Mouse (Mus musculus) MEL (cell line): ENCODE measurements at regions not wholly inside any gene's neighbourhood (a gene's known extent, or its start where the extent isn't known, plus 50 kb on each side); places are given as distances from the start of the nearest gene placed in this dataset.

ENCODE experiments used
- DNase-seq: peaks from one replicate; pipeline ENCODE4 v3.0.0; 2011; ENCODE audit warnings: low read depth, low spot score
- H3K27ac ChIP-seq: 2 replicates; pipeline ENCODE4 v1.5.1; 2012; ENCODE audit warnings: low read depth, mild to moderate bottlenecking, control low read depth, low read length, moderate library complexity; ENCODE audit not compliant: control insufficient read depth
- H3K27me3 ChIP-seq, 2 experiments: fragments of 150-350 bp in 1 of 2; sonication (generic) in 1 of 2; 2 replicates each; pipeline ENCODE4 v1.6.1; 2012; ENCODE audit warnings: low read length in 2 of 2, mild to moderate bottlenecking in 2 of 2, improper control_type of control experiment in 1 of 2, moderate library complexity in 1 of 2; ENCODE audit not compliant: insufficient read depth in 2 of 2, control insufficient read depth in 1 of 2
- H3K36me3 ChIP-seq, 2 experiments: 2 replicates each; pipeline ENCODE4 v1.6.1; 2012 to 2014; ENCODE audit warnings: low read length in 2 of 2, improper control_type of control experiment in 1 of 2, inconsistent platforms in 1 of 2, mild to moderate bottlenecking in 1 of 2; ENCODE audit not compliant: insufficient read depth in 2 of 2, control insufficient read depth in 1 of 2
- H3K4me1 ChIP-seq, 2 experiments: fragments of 150-350 bp in 1 of 2; sonication (generic) in 1 of 2; 2 replicates each; pipeline ENCODE4 v1.6.1; 2012; ENCODE audit warnings: low read length in 2 of 2, improper control_type of control experiment in 1 of 2, mild to moderate bottlenecking in 1 of 2; ENCODE audit not compliant: insufficient read depth in 2 of 2, control insufficient read depth in 1 of 2
- H3K4me3 ChIP-seq, 2 experiments: fragments of 150-350 bp in 1 of 2; sonication (generic) in 1 of 2; 2 replicates each; pipeline ENCODE4 v1.5.1; 2012; ENCODE audit warnings: low read depth in 2 of 2, low read length in 2 of 2, mild to moderate bottlenecking in 2 of 2, moderate library complexity in 2 of 2, control low read depth in 1 of 2, improper control_type of control experiment in 1 of 2; ENCODE audit not compliant: control insufficient read depth in 1 of 2, insufficient read depth in 1 of 2
- H3K79me2 ChIP-seq: 2 replicates; pipeline ENCODE4 v1.6.1; 2012; ENCODE audit warnings: mild to moderate bottlenecking, low read length, moderate library complexity; ENCODE audit not compliant: control insufficient read depth, poor library complexity, insufficient read depth
- H3K9ac ChIP-seq: 2 replicates; pipeline ENCODE4 v1.6.1; 2012; ENCODE audit warnings: low read depth, mild to moderate bottlenecking, control low read depth, low read length, moderate library complexity; ENCODE audit not compliant: control insufficient read depth, poor library complexity, severe bottlenecking
- H3K9me3 ChIP-seq: fragments of 150-350 bp; sonication (generic); replicated peaks from 2 replicates; pipeline ENCODE4 v1.6.1; 2012; ENCODE audit warnings: mild to moderate bottlenecking, low read length, improper control_type of control experiment, moderate library complexity; ENCODE audit not compliant: insufficient read depth
- BHLHE40 ChIP-seq: IDR thresholded peaks from 2 replicates; pipeline ENCODE4 v1.6.1; 2012; ENCODE audit warnings: low read depth, mild to moderate bottlenecking, inconsistent platforms, low read length, improper control_type of control experiment, borderline replicate concordance
- CHD2 ChIP-seq: IDR thresholded peaks from 2 replicates; pipeline ENCODE4 v1.6.1; 2011; ENCODE audit warnings: low read length, improper control_type of control experiment
- CTCF ChIP-seq, 3 experiments: IDR thresholded peaks in 2 of 3; conservative IDR thresholded peaks in 1 of 3; 2 replicates each; pipeline ENCODE4 v1.5.1; 2011 to 2012; ENCODE audit warnings: low read length in 3 of 3, low read depth in 2 of 3, mild to moderate bottlenecking in 2 of 3, improper control_type of control experiment in 1 of 3, inconsistent platforms in 1 of 3, mixed read lengths in 1 of 3, moderate library complexity in 1 of 3; ENCODE audit not compliant: control insufficient read depth in 1 of 3, insufficient read depth in 1 of 3, poor library complexity in 1 of 3, severe bottlenecking in 1 of 3
- ETS1 ChIP-seq: IDR thresholded peaks from 2 replicates; pipeline ENCODE4 v1.6.1; 2012; ENCODE audit warnings: low read depth, mild to moderate bottlenecking, inconsistent platforms, low read length, improper control_type of control experiment, moderate library complexity
- GABPA ChIP-seq: IDR thresholded peaks from 2 replicates; pipeline ENCODE4 v1.6.1; 2012; ENCODE audit warnings: low read depth, mild to moderate bottlenecking, inconsistent platforms, low read length, improper control_type of control experiment, moderate library complexity
- KAT2A ChIP-seq: conservative IDR thresholded peaks from 2 replicates; pipeline ENCODE4 v1.6.1; 2012; ENCODE audit warnings: low read depth, low read length, improper control_type of control experiment, inconsistent platforms
- MAX ChIP-seq: IDR thresholded peaks from 2 replicates; pipeline ENCODE4 v1.6.1; 2011; ENCODE audit warnings: low read length, improper control_type of control experiment
- MYB ChIP-seq: IDR thresholded peaks from 2 replicates; pipeline ENCODE4 v1.6.1; 2011; ENCODE audit warnings: mild to moderate bottlenecking, low read depth, low read length, improper control_type of control experiment
- MYC ChIP-seq: IDR thresholded peaks from 2 replicates; pipeline ENCODE4 v1.6.1; 2011; ENCODE audit warnings: low read depth, mild to moderate bottlenecking, low read length, improper control_type of control experiment, moderate library complexity
- NELFE ChIP-seq: IDR thresholded peaks from 2 replicates; pipeline ENCODE4 v1.6.1; 2011; ENCODE audit warnings: low read depth, low read length, improper control_type of control experiment
- NRF1 ChIP-seq: IDR thresholded peaks from 2 replicates; pipeline ENCODE4 v1.6.1; 2014; ENCODE audit warnings: low read depth, mild to moderate bottlenecking, inconsistent platforms, low read length, improper control_type of control experiment, moderate library complexity; ENCODE audit not compliant: poor library complexity, insufficient read depth, severe bottlenecking
- RAD21 ChIP-seq: IDR thresholded peaks from 2 replicates; pipeline ENCODE4 v1.6.1; 2011; ENCODE audit warnings: mild to moderate bottlenecking, low read depth, low read length, improper control_type of control experiment
- SMC3 ChIP-seq: IDR thresholded peaks from 2 replicates; pipeline ENCODE4 v1.6.1; 2011; ENCODE audit warnings: low read depth, low read length, improper control_type of control experiment
- TBP ChIP-seq: IDR thresholded peaks from 2 replicates; pipeline ENCODE4 v1.8.0; 2011; ENCODE audit warnings: low read depth, low read length, improper control_type of control experiment
- USF2 ChIP-seq, 2 experiments: IDR thresholded peaks; 2 replicates each; pipeline ENCODE4 v1.6.1; 2011 to 2012; ENCODE audit warnings: improper control_type of control experiment in 2 of 2, low read length in 2 of 2, borderline replicate concordance in 1 of 2, inconsistent platforms in 1 of 2, low read depth in 1 of 2, mild to moderate bottlenecking in 1 of 2; ENCODE audit not compliant: insufficient read depth in 1 of 2
- ZC3H11A ChIP-seq: IDR thresholded peaks from 2 replicates; pipeline ENCODE4 v1.6.1; 2012; ENCODE audit warnings: low read depth, mild to moderate bottlenecking, inconsistent platforms, low read length, improper control_type of control experiment
- ZKSCAN1 ChIP-seq: IDR thresholded peaks from 2 replicates; pipeline ENCODE4 v1.6.1; 2012; ENCODE audit warnings: low read depth, mild to moderate bottlenecking, inconsistent platforms, low read length, improper control_type of control experiment, moderate library complexity
- ZMIZ1 ChIP-seq: IDR thresholded peaks from 2 replicates; pipeline ENCODE4 v1.6.1; 2012; ENCODE audit warnings: low read depth, mild to moderate bottlenecking, inconsistent platforms, low read length, improper control_type of control experiment, moderate library complexity
- ZNF384 ChIP-seq: IDR thresholded peaks from 2 replicates; pipeline ENCODE4 v1.6.1; 2012; ENCODE audit warnings: low read depth, mild to moderate bottlenecking, inconsistent platforms, low read length, improper control_type of control experiment

DNA sequence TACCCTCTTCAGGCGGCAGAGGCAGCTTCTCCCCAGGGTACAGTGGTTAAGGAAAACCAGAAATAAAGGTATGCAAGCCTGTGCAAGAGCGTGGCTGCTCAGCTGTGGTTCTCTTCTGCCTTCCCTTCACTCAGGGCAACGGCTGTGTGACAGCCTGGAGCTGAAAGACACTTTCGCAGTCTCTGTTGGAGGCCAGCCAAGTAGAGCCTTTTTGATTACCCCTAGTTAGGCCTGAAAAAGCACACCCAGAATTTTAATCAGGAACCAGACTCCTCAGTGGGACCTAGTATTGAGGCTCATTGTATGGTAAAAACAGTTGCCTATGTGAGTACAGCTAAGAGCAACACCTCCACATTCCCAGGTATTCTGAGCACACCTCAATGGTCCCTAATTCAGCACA lies 223.8 kb upstream of the Sphkap start:
- Histone ChIP-seq H3K27ac (no peak overlapping the region), H3K27me3 (no peaks in the 10 kb centered on the region; a peak in 1 of 4 replicates), H3K4me1 (no peaks in the 10 kb centered on the region), H3K9me3 (no peaks in the 10 kb centered on the region), H3K79me2 (no peaks in the 10 kb centered on the region), H3K36me3 (no peaks in the 10 kb centered on the region), H3K9ac (no peak overlapping the region), H3K4me3 (no peak overlapping the region)
- no peak for TF ChIP-seq NELFE
- no peak for TF ChIP-seq KAT2A
- TF ChIP-seq RAD21, result no peak
- TF ChIP-seq ZC3H11A, result no peak
- TF ChIP-seq USF2 (IDR thresholded peaks at IDR 0.05; ENCODE audit: borderline replicate concordance in 1 of 2, insufficient read depth in 1 of 2, low read depth in 1 of 2, low read length in 2 of 2), result no peak
- TF ChIP-seq GABPA, result no peak
- no peak for TF ChIP-seq ETS1
- no peak for TF ChIP-seq ZNF384
- TF ChIP-seq CHD2, result no peak
- TF ChIP-seq NRF1, result no peak
- TF ChIP-seq ZKSCAN1, result no peak
- no peak for TF ChIP-seq MYC
- DNase-seq, result no peak

DNA sequence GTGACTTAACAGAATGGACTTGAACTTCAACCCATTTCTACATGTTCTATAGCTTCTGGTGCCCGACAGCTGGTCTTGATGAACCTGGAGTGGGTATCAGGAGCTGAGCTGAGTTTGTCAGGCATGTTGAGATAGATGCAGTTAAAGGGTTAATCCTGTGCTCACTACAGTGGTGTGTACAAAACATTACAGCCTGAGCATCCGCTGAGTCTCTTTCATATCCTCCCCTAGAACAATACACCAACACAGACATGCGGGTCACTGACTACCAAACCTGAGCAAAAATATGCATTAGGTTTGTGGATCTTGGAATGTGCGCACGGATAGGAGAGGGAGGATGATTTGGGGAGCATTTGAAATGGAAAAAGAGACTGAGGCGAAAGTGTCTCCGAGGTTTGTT lies 223.4 kb upstream of the Sphkap start:
- TF ChIP-seq MYB, result no peak
- TF ChIP-seq NRF1, result no peak
- TF ChIP-seq TBP, result no peak
- TF ChIP-seq NELFE, result no peak
- TF ChIP-seq GABPA, result no peak
- no peak for TF ChIP-seq MAX
- no peak for TF ChIP-seq SMC3
- no peak for TF ChIP-seq BHLHE40
- no peak for TF ChIP-seq ZMIZ1
- no peak for TF ChIP-seq CTCF (IDR thresholded peaks at IDR 0.05 in 2 of 3, conservative IDR thresholded peaks at IDR 0.05 in 1 of 3; ENCODE audit: control insufficient read depth in 1 of 3, insufficient read depth in 1 of 3, low read depth in 2 of 3, low read length in 3 of 3, poor library complexity in 1 of 3, severe bottlenecking in 1 of 3)
- no peak overlapping the region for H3K4me3 ChIP-seq
- no peaks in the 10 kb centered on the region for H3K4me1 ChIP-seq

More for the DNA sequence above, 223.4 kb upstream of the Sphkap start:
- Histone ChIP-seq H3K27me3 (no peaks in the 10 kb centered on the region; a peak in 1 of 4 replicates), H3K36me3 (no peaks in the 10 kb centered on the region), H3K9ac (no peak overlapping the region), H3K27ac (no peak overlapping the region), H3K79me2 (no peaks in the 10 kb centered on the region), H3K9me3 (no peaks in the 10 kb centered on the region)
- no peak for DNase-seq
